Mouse (Mus musculus) B cell, adult 62 days (primary cell): ENCODE results near the gene Naa11. TPM values are rescaled to one million over a fixed set of nuclear protein-coding genes. Genes with fewer than 3 reads are reported as not detected.

ENCODE experiments used
- total RNA-seq: library from RNA; stranded (reverse); gene quantifications from 4 replicates; pipeline ENCODE4 v1.2.4, GENCODE M21; 2023

Naa11 gene
- not detected in 4 replicates for total RNA-seq

DNA sequence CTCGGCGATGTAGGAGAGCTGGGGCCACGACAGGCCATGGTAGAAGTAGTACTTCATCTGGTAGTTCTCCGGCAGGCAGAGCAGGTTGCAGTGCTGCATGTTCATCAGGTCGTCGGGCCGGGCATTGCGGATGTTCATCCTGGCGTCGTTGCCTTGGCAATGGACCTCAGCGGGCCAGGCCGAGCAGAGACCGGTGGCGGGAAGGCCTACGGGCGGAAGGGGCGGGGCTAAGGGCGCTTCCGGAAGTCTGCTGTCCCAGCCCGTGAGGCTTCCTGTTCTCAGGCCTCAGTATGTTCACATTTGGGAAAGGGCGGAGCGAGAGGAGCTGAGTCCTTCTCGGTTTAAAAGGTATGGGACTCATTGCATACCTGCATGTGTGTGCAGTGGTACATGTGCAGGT lies at the start of gene Naa11:
TSS of gene Naa11 (minus strand) at position 220 of the 400 bp plus-strand sequence.

Other genes starting within 250 kb of the Naa11 start
- gene Gk2, start 64.6 kb upstream of the Naa11 start, total RNA-seq, result not detected in 4 replicates